Mouse (Mus musculus) gonadal fat pad, adult 2 months (tissue): Measurements from ENCODE around the gene Klf15. TPM values are rescaled to one million over a fixed set of nuclear protein-coding genes. Genes with fewer than 3 reads are reported as not detected.

ENCODE experiments used
- polyA plus RNA-seq: library from polyadenylated mRNA; depleted of rRNA; stranded (reverse); fragments of >200 nt; gene quantifications from 2 replicates; pipeline ENCODE4 v1.2.3, GENCODE M21; 2012; rRNA removed

The Klf15 gene
- polyA plus RNA-seq, 1 experiment, result 78.7 TPM

Other genes starting within 250 kb of the Klf15 start
- gene Vmn1r53, start 238.1 kb upstream of the Klf15 start, polyA plus RNA-seq, result 0.14 TPM in 1 of 2 replicates, not detected in the other
- gene Vmn1r54, start 216.3 kb upstream of the Klf15 start, polyA plus RNA-seq, result not detected in 2 replicates
- gene BC048671, start 161.4 kb upstream of the Klf15 start, polyA plus RNA-seq, result 0.92 and 1.3 TPM in 2 replicates
- 0.37 and 0.69 TPM in 2 replicates for gene Chst13, start 137.4 kb upstream of the Klf15 start, polyA plus RNA-seq
- gene Uroc1, start 129.3 kb upstream of the Klf15 start, polyA plus RNA-seq, result 0.41 and 0.88 TPM in 2 replicates
- gene Zxdc, start 93.1 kb upstream of the Klf15 start, polyA plus RNA-seq, result 15.2 and 19.9 TPM in 2 replicates
- gene Cfap100, start 33.8 kb upstream of the Klf15 start, polyA plus RNA-seq, result 1.1 and 2.6 TPM in 2 replicates
- 38.4 and 47.0 TPM in 2 replicates for gene Aldh1l1, start 23.9 kb downstream of the Klf15 start, polyA plus RNA-seq
- 37.2 and 45.9 TPM in 2 replicates for gene Slc41a3, start 142.1 kb downstream of the Klf15 start, polyA plus RNA-seq